Mouse (Mus musculus) myocyte (in vitro differentiated cells): ENCODE measurements around the gene Dcakd.

ENCODE experiments used
- MAX ChIP-seq: IDR thresholded peaks from one replicate; pipeline ENCODE4 v1.6.1; 2011; ENCODE audit warnings: low read depth, mild to moderate bottlenecking, control low read depth
- MYOD1 ChIP-seq, 3 experiments: IDR thresholded peaks; one replicate each; pipeline ENCODE4 v1.6.1; 2011; ENCODE audit warnings: control low read depth in 2 of 3, low read depth in 2 of 3, mild to moderate bottlenecking in 2 of 3, moderate library complexity in 1 of 3; ENCODE audit not compliant: insufficient read length in 2 of 3, control insufficient read depth in 1 of 3
- POLR2A ChIP-seq: IDR thresholded peaks from one replicate; pipeline ENCODE4 v1.6.1; 2011; ENCODE audit warnings: low read depth, mild to moderate bottlenecking, control low read depth, moderate library complexity; ENCODE audit not compliant: insufficient read length
- POLR2AphosphoS2 ChIP-seq: IDR thresholded peaks from one replicate; pipeline ENCODE4 v1.6.1; 2011; ENCODE audit warnings: low read depth, control low read depth; ENCODE audit not compliant: insufficient read length
- SRF ChIP-seq: IDR thresholded peaks from one replicate; pipeline ENCODE4 v1.6.1; 2011; ENCODE audit warnings: low read depth; ENCODE audit not compliant: control insufficient read depth, insufficient read length
- TCF12 ChIP-seq: IDR thresholded peaks from one replicate; pipeline ENCODE4 v1.6.1; 2011; ENCODE audit warnings: mild to moderate bottlenecking, control low read depth; ENCODE audit not compliant: poor library complexity, insufficient read depth, severe bottlenecking
- TCF3 ChIP-seq: IDR thresholded peaks from one replicate; pipeline ENCODE4 v1.6.1; 2011; ENCODE audit warnings: low read depth, control low read depth; ENCODE audit not compliant: insufficient read length

GRCm38 (mm10) chr11:103036881-103037465, 8.8 kb upstream of the Dcakd start:
- TF ChIP-seq SRF: no peak
- TF ChIP-seq POLR2AphosphoS2: no peak
- no peak for TF ChIP-seq POLR2A
- TF ChIP-seq MYOD1 (IDR thresholded peaks at IDR 0.05; ENCODE audit: control insufficient read depth in 1 of 3, insufficient read length in 2 of 3, low read depth in 2 of 3): no peak
- TF ChIP-seq TCF12: no peak
- TF ChIP-seq TCF3: no peak
- TF ChIP-seq MAX: no peak
